Mouse (Mus musculus): ENCODE data around the gene Olfr1316.

Gene Olfr1316

DNA sequence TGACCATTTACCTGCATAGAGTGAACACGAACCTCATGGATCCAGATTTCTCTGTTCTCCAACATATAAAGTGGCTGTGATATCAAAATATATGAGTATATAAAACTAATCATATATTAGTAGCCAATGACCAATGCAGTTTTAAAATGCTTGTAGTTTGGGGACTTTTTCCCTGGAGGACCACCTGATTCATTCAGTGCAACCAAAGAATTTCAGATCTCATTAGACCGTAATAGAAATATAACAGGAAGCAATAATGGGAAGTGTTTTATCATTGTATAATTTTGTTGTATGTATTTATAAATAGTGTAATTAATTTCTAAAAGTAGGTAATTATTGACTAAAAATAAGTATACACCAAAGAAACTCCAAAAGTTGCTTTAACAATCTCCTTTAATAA is at the start of gene Olfr1316:
Olfr1316 (minus strand) TSS at position 101 of the 400 bp plus-strand sequence.
- DNase-seq (ENCODE audit: low spot score) = no peak

DNA sequence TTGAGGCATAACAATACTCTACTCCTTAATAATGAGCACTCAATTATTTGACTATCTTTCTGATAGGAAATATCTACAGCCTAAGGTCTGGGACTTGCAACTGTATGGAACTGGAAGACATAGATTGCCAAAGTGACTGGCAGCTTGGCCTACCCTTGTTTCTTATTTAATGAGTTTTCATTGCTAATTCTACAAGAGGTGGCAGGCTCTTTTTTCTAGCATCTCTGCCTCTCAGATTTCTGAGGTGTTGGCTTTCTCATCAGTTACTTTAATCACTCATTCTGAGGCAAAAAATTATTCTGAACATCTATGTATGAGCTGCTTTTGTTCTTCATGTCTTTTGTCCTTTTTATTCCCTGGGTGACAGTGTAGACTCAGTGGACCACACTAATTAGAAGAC is 19.1 kb upstream of the Olfr1316 start, which contains the start of gene Olfr1318:
Olfr1318 (plus strand) TSS at position 301 of the 400 bp plus-strand sequence.
- no peak for DNase-seq (ENCODE audit: low spot score)

GRCm38 (mm10) chr2:112140029-112140428 is 5.3 kb upstream of the Olfr1316 start, which contains the start of gene Olfr1317:
Olfr1317 (plus strand) TSS chr2:112140329.
- DNase-seq (ENCODE audit: low spot score) = no peak

GRCm38 (mm10) chr2:112115340-112115739 is 19.4 kb downstream of the Olfr1316 start, which contains the start of gene Olfr1315-ps1:
Olfr1315-ps1 (minus strand) TSS chr2:112115440.
- no peak for DNase-seq (ENCODE audit: low spot score)

DNA sequence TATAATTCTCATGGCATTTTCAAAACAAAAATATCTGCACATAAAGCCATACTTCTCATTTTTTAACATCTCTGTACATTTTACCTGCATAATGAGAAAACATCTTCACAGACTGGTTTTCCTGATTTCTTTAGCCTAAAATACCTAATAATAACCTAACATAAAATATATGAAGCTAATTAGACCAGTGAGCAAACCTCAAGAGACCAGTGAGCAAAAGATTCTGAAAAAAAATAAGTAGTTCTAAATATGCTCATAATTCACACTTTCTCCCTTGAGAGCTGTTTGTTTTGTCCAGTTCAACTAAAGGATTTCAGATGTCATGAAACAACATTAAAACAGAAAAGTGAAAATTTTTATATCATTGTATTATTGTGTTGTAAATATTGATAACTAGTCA is 38.1 kb downstream of the Olfr1316 start, which contains the start of gene Olfr1314:
Olfr1314 (minus strand) TSS at position 101 of the 400 bp plus-strand sequence.
- no peak for DNase-seq (ENCODE audit: low spot score)

GRCm38 (mm10) chr2:112077743-112078142 is 57.0 kb downstream of the Olfr1316 start, which contains the start of gene Olfr1313:
Olfr1313 (minus strand) TSS chr2:112077843.
- no peak for DNase-seq (ENCODE audit: low spot score)

Data from c-Kit-positive CD71-positive TER-119-positive erythroid progenitor cells, embryonic 14.5 days (primary cell).